Mouse (Mus musculus): ENCODE data around the gene Jchain.

Gene Jchain

DNA sequence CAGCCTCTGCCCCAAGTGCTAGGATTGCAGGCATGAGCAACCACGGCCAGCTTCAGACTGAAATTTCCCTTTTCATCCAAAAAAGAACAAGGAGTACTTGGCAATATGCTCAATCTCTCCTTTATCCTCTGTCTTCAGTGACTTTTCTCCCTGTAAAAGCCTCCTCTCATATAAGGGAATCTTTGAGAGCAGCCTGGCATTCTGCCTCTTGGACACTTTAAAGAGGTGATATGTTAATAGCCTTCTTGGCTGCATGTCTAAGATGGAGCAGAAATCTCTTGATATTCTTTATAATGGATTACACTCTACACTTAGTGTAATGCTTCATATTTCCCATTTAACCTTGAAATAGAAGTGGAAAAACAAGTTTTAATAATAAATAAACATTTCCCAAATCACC, 3.2 kb upstream of the Jchain start:
- DNase-seq (ENCODE audit: low read depth, low spot score) = peak; percentile 8

DNA sequence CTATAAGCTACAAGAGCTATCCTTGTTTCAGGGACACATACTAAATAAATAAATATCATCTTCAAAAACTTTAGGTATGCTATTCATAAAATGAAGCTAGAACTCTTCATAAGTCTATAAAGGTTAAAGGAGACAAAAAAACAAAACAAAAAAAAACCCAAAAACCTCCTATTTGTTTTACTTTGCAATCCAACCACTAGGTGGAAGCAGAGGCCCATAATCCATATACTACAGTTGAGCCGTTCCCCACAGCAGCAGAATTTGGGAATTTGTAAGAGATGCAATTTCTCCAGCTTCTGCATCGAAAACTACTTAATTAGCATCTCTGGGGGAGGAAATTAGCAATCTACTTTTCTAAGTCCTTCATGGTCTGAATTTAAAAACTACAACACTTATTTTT, 8.5 kb downstream of the Jchain start:
- peak; percentile 72 for DNase-seq (ENCODE audit: low read depth, low spot score)

DNA sequence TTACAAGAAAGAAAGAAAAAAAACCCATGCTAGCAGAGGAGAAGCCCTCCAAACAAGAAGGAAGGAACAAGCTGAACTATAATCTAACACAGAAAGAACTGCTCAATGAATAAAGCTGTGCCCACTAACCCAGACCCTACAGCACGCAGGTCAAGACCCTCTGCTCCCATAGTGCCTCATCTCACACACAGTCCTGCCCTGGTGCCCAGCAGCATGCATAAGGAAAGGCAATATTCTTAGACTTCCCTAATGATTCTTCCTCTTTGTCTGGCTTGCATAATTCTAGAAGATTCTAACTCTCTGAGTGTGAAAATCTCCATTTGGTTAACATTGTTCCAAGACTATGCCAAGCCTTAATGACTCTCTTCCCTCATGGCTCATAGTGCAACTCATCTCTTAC, 18.7 kb downstream of the Jchain start:
- no peak for DNase-seq (ENCODE audit: low read depth, low spot score)

DNA sequence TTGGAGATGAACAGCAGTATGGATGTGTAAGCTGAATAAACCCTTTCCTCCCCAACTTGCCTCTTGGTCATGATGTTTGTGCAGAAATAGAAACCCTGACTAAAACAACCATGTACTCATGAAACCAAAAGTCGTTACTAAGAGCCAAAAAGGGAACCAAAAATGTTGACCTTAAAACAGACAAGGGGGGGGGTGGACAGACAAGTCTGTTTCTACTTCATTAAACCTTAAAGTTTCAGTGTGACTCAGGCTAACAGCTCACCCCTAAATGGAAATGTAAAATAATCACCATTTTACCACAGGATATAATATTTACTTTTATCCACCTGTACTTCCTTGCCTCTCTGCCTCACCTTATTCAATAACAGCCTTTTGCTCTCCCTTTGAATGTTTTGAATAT, 19.1 kb downstream of the Jchain start:
- DNase-seq (ENCODE audit: low read depth, low spot score) = peak; percentile 10

DNA sequence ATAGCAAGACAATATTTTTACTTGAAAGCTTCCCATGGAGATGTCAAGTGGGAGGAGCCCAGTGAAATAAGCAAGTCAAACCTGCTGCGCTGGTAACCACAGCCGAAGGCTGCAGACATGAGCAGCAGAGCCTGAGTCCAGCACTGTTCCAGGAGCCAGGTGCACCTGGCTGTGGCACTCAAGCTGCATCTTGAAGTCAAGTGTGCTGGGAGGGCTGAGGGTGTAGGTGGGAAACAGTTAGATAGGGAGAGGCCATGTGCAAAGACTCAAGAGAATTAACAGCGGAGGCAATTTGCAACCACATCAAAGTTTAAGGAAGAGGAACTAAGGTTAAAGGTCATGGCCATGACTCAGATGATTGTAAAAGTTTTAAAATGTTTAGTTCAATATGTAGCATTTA, 27.9 kb downstream of the Jchain start:
- no peak for DNase-seq (ENCODE audit: low read depth, low spot score)

DNA sequence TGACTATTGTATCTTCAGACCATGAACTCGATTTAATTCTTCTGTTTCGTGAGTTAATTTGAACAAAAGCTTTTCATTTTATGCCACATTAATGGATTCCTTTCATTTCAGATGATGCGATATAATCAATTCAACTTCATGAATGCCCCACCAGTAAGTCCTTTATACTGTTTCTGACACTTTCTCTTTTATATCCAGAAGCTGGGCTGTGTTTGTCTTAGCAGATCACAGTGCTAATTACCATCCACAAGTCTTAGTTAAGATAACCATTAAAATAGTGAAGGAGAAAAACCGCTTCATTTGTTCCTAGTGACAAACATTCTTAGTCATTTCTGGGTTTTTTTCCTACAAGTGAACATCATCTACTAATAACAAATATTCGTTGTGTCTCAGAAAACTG, 36.6 kb downstream of the Jchain start:
- DNase-seq (ENCODE audit: low read depth, low spot score) = no peak

DNA sequence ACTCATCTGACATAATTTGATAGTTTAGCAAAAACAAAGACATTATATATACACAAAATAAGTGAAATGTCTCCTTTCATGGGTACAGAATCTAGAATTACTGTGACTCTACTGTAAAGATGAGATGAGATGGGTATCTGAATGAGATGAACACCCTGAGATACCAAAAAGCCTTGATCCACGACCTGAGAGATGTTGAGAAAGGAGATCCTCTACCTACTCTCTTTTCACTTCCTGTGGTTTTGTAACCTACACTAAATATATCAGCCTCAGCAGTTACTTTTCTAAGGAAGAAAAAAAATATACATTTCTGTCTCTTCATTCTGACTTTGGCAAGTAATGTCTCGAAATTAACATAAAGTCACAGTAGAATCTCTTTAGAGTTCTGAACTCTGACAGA, 38.7 kb downstream of the Jchain start:
- DNase-seq (ENCODE audit: low read depth, low spot score) = no peak

DNA sequence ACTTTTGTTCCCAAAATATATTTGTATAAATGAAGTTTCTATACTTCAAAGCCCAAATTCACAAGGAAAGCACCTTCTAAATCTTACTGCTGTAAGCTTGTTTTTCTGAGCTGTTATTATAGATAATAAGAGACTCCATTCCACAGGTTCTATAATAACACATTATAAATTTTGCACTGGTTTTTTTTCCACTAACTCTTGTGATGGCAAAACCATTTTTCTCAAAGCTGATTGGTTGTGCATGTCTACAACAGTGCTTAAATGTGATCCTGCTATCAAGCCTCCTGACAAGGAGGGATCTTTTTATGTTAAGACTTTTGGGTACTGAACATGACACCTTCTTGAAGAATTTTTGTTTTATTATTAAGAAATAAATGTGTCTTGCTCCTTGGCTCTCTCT, 40.0 kb downstream of the Jchain start, which contains the start of gene Enam:
TSS of gene Enam (plus strand) at position 301 of the 400 bp plus-strand sequence.
- no peak for DNase-seq (ENCODE audit: low read depth, low spot score)
